Mouse (Mus musculus) stomach, postnatal 0 days (tissue): ENCODE data around the gene Tmc1.

Source experiments
- CTCF ChIP-seq: IDR thresholded peaks from 2 replicates; pipeline ENCODE4 v1.5.1; 2016; ENCODE audit warnings: antibody characterized with exemption, low read depth, mild to moderate bottlenecking, moderate library complexity
- EP300 ChIP-seq: optimal IDR thresholded peaks from 2 replicates; pipeline ENCODE3; 2016; ENCODE audit warnings: antibody characterized with exemption

GRCm38 (mm10) chr19:20915151-20915550, 38.9 kb downstream of the Tmc1 start:
- TF ChIP-seq CTCF, result no peak
- TF ChIP-seq EP300, result no peak
